Mouse (Mus musculus) lung, postnatal 0 days (tissue): ENCODE measurements at regions not wholly inside any gene's neighbourhood (a gene's known extent, or its start where the extent isn't known, plus 50 kb on each side); places are given as distances from the start of the nearest gene placed in this dataset.

ENCODE experiments used
- ATAC-seq: fragments of 200-750 bp; cut with Nextera tagmentation; 2 replicates; pipeline ENCODE4 v1.8.0; 2017; ENCODE audit warnings: moderate library complexity
- DNase-seq: peaks from one replicate; pipeline ENCODE4 v3.0.0-alpha.2; 2016; ENCODE audit warnings: low spot score
- H3K27ac ChIP-seq: fragments of 300-500 bp; sonication (generic); 2 replicates; pipeline ENCODE4 v1.5.1; 2014; ENCODE audit warnings: antibody characterized with exemption, mild to moderate bottlenecking, low read length, mixed read lengths
- H3K27me3 ChIP-seq: fragments of 300-500 bp; sonication (generic); replicated peaks from 2 replicates; pipeline ENCODE4 v1.6.1; 2014; ENCODE audit warnings: low read length, mixed read lengths; ENCODE audit not compliant: insufficient read depth
- H3K36me3 ChIP-seq: fragments of 300-500 bp; sonication (generic); 2 replicates; pipeline ENCODE4 v1.6.1; 2014; ENCODE audit warnings: low read length, mixed read lengths; ENCODE audit not compliant: insufficient read depth
- H3K4me1 ChIP-seq: fragments of 300-500 bp; sonication (generic); 2 replicates; pipeline ENCODE4 v1.6.1; 2014; ENCODE audit warnings: antibody characterized with exemption, low read depth, low read length, mixed read lengths; ENCODE audit not compliant: insufficient read depth
- H3K4me2 ChIP-seq: fragments of 300-500 bp; sonication (generic); replicated peaks from 2 replicates; pipeline ENCODE4 v1.6.1; 2014; ENCODE audit warnings: low read depth, mild to moderate bottlenecking, low read length, moderate library complexity, mixed read lengths
- H3K4me3 ChIP-seq: fragments of 300-500 bp; sonication (generic); 2 replicates; pipeline ENCODE4 v1.5.1; 2014; ENCODE audit warnings: low read depth, low read length
- H3K9ac ChIP-seq: fragments of 300-500 bp; sonication (generic); replicated peaks from 2 replicates; pipeline ENCODE4 v1.6.1; 2014; ENCODE audit warnings: low read depth, mild to moderate bottlenecking
- H3K9me3 ChIP-seq: fragments of 300-500 bp; sonication (generic); 2 replicates; pipeline ENCODE4 v1.6.1; 2016; ENCODE audit warnings: low read length, mixed read lengths
- CTCF ChIP-seq: IDR thresholded peaks from 2 replicates; pipeline ENCODE4 v1.5.1; 2016; ENCODE audit warnings: antibody characterized with exemption, mild to moderate bottlenecking
- EP300 ChIP-seq: IDR thresholded peaks from 2 replicates; pipeline ENCODE4 v1.6.1; 2016; ENCODE audit warnings: antibody characterized with exemption, mild to moderate bottlenecking, control low read depth
- WGBS: fragments of 180-500 bp; shearing (Covaris S2); extraction: QIAGEN DNeasy Blood & Tissue Kit; methylation state at CpG from one replicate; pipeline ENCODE4 v1.1.7; 2014; 5-methylcytosine and 5-hydroxymethylcytosine counted together

- no peaks in the 10 kb centered on the region for H3K36me3 ChIP-seq
- 81% methylated on average over 9 of the region's 9 CpGs for WGBS
- H3K27ac ChIP-seq: no peak overlapping the region
- H3K27me3 ChIP-seq: no peaks in the 10 kb centered on the region
- no peak overlapping the region for H3K9ac ChIP-seq
- ATAC-seq (no peak), DNase-seq (no peak)
- no peaks in the 10 kb centered on the region for H3K9me3 ChIP-seq
- H3K4me2 ChIP-seq: no peak overlapping the region
- H3K4me3 ChIP-seq: no peak overlapping the region
- no peak for TF ChIP-seq EP300
- TF ChIP-seq CTCF: no peak
- no peaks in the 10 kb centered on the region for H3K4me1 ChIP-seq
These were observed 151.3 kb upstream of the Plxna4 start for GRCm38 (mm10) chr6:32739162-32739745.

DNA sequence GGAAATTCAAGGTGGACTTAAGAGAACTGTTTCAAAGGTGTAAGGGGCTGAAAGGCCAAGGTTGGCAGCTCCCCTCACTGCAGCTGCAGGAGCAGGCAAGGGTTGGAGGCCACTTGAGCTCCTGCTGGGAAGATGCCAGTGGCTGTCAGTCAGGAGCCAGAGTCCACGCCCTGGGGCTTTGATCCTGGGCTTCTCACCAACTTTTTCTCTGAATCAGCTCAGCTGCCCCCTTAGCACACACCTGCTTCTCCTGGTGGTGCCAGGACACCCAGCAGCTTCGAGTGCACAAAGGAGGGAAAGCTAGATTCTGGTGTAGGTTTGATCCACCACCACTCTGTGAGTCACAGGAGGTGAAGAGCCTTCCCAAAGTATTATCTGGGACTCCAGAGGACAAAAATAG, 140.7 kb upstream of the Plxna4 start:
- no peak for ATAC-seq
- no peak for DNase-seq
- H3K4me1 ChIP-seq: no peaks in the 10 kb centered on the region
- H3K27ac ChIP-seq: no peak overlapping the region
- WGBS: 14% methylated on average over 2 of the region's 2 CpGs
- no peak overlapping the region for H3K9ac ChIP-seq
- no peak overlapping the region for H3K4me3 ChIP-seq
- no peak for TF ChIP-seq CTCF
- no peak for TF ChIP-seq EP300
- no peaks in the 10 kb centered on the region for H3K27me3 ChIP-seq
- no peaks in the 10 kb centered on the region for H3K9me3 ChIP-seq
- no peak overlapping the region for H3K4me2 ChIP-seq
- H3K36me3 ChIP-seq: no peaks in the 10 kb centered on the region

DNA sequence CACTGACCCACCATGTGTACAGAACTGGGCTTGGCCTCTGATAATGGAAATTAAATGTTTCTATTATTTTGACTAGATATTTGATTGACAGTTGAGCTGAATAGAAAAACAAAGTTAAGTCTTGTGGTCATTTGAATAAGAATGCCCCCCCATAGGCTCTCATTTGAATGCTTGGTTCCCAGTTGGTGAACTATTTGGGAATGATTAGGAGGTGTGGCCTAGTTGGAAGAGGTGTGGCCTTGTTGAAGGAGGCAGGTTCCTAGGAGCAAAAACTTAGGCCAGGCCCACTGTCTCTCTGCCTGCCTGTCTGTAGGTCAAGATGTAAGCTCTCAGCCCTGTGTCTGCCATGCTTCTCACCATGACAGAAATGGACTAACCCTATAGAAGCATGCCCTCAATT, 138.6 kb upstream of the Plxna4 start:
- Histone ChIP-seq H3K27me3 (no peaks in the 10 kb centered on the region), H3K4me3 (no peak overlapping the region), H3K4me2 (no peak overlapping the region), H3K36me3 (no peaks in the 10 kb centered on the region), H3K9ac (no peak overlapping the region), H3K9me3 (no peaks in the 10 kb centered on the region), H3K4me1 (no peaks in the 10 kb centered on the region), H3K27ac (no peak overlapping the region)
- TF ChIP-seq EP300 (no peak), CTCF (no peak)
- DNase-seq (no peak), ATAC-seq (no peak)

DNA sequence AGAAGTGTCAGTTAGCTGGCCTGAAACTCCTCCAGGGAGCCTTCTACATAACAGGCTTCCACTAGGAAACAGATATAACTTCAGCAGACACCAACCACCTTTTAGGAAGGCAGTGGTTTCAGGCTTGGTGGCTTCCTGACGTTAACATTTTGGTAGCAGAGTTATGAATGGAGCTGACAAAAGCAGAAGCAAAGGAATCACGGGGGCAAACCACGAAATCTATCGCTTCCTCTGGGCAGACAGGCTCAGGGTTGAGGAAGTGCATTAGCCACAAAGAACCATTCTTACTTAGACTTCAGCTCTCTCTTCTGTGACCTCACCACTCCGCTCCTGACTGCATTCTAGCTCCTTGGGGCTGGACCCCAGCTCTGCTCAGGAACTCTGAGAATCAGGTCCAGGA, 129.9 kb upstream of the Plxna4 start:
- no peaks in the 10 kb centered on the region for H3K4me1 ChIP-seq
- WGBS: 72% methylated on average over 5 of the region's 5 CpGs
- no peak for TF ChIP-seq EP300
- TF ChIP-seq CTCF: no peak
- H3K27ac ChIP-seq: no peak overlapping the region
- H3K4me3 ChIP-seq: no peak overlapping the region
- ATAC-seq (no peak), DNase-seq (no peak)
- H3K27me3 ChIP-seq: no peaks in the 10 kb centered on the region
- no peaks in the 10 kb centered on the region for H3K36me3 ChIP-seq
- H3K9me3 ChIP-seq: no peaks in the 10 kb centered on the region
- H3K4me2 ChIP-seq: no peak overlapping the region
- H3K9ac ChIP-seq: no peak overlapping the region

- TF ChIP-seq CTCF (no peak), EP300 (no peak)
- H3K36me3 ChIP-seq: no peaks in the 10 kb centered on the region
- no peak for ATAC-seq
- no peaks in the 10 kb centered on the region for H3K4me1 ChIP-seq
- H3K4me3 ChIP-seq: no peak overlapping the region
- WGBS: 74% methylated on average over 1 of the region's 1 CpGs
- no peak for DNase-seq
- H3K4me2 ChIP-seq: no peak overlapping the region
- no peaks in the 10 kb centered on the region for H3K9me3 ChIP-seq
- H3K9ac ChIP-seq: no peak overlapping the region
- H3K27ac ChIP-seq: no peak overlapping the region
- no peaks in the 10 kb centered on the region for H3K27me3 ChIP-seq
These were observed 127.1 kb upstream of the Plxna4 start for GRCm38 (mm10) chr6:32715137-32715536.

GRCm38 (mm10) chr6:32710208-32710607, 122.2 kb upstream of the Plxna4 start:
- no peak for TF ChIP-seq CTCF
- TF ChIP-seq EP300: no peak
- DNase-seq (peak; percentile 71), ATAC-seq (peak; percentile 56; the same call in 1 of the 2 replicates)
- Histone ChIP-seq H3K4me2 (no peak overlapping the region), H3K27ac (no peak overlapping the region), H3K4me1 (no peaks in the 10 kb centered on the region), H3K36me3 (no peaks in the 10 kb centered on the region), H3K4me3 (no peak overlapping the region), H3K9ac (no peak overlapping the region), H3K27me3 (no peaks in the 10 kb centered on the region), H3K9me3 (no peaks in the 10 kb centered on the region)
- WGBS: 10% methylated on average over 10 of the region's 10 CpGs

DNA sequence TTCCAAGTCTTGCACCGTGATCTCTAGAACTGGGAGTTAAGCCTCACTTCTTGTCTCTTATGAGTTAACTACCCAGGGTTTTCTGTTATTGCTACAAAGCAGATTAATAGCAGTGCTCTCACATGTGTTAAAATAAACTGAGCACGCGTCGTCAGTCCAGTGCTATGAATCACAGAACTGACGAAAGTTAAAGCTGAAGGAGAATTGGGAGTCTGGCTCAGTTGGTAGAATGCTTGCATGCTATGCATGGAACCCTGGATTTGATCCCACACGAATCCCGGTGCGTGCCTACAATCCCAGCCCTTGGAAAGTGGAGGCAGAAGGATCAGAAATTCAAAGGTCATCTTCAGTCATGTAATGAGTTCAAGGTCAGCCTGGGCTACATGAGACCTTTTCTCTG, 121.6 kb upstream of the Plxna4 start:
- no peak for DNase-seq
- Histone ChIP-seq H3K4me1 (no peaks in the 10 kb centered on the region), H3K4me3 (no peak overlapping the region), H3K9me3 (no peaks in the 10 kb centered on the region), H3K9ac (no peak overlapping the region), H3K4me2 (no peak overlapping the region), H3K27ac (no peak overlapping the region), H3K36me3 (no peaks in the 10 kb centered on the region), H3K27me3 (no peaks in the 10 kb centered on the region)
- no peak for TF ChIP-seq CTCF
- TF ChIP-seq EP300: no peak
- ATAC-seq: no peak
- WGBS: 81% methylated on average over 8 of the region's 8 CpGs
